Mouse (Mus musculus) bone marrow, adult 2 months (tissue): Measurements from ENCODE around the gene Gm20219.

Experiments used
- CTCF ChIP-seq: fragments of 200-500 bp; IDR thresholded peaks from 2 replicates; pipeline ENCODE4 v1.5.1; 2011; ENCODE audit warnings: low read length, control low read depth; ENCODE audit not compliant: control insufficient read depth, insufficient read depth
- POLR2A ChIP-seq: fragments of 200-500 bp; IDR thresholded peaks from 2 replicates; pipeline ENCODE4 v1.6.1; 2011; ENCODE audit warnings: low read depth, mild to moderate bottlenecking, control low read depth, low read length, borderline replicate concordance; ENCODE audit not compliant: control insufficient read depth

DNA sequence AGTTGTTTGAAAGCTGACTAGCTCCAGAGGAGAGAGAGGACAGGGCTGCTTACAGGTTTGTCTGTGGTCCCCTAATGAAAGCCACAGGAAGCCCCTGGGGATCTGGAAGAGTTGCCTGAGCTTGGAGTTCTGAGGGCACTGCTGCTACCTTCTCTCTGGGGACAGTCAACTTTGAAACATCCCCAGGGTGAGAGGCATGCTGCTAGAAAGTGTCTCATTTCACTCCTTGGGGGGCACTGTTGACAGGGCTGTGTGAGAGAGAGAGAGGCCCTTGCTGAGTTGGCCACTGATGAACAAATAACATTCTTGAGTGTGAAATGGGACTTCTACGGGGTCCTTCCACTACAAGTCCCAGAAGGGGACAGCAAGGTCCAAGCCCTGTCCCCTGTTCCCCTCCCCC, 33.6 kb upstream of the Gm20219 start:
- TF ChIP-seq CTCF, result no peak
- no peak for TF ChIP-seq POLR2A
